Mouse (Mus musculus) ES-Bruce4 (cell line): ENCODE results near the gene Olfr1428.
"Not testable (repeated sequence)": the region's sequence is repeated elsewhere in the genome, so short reads cannot be mapped to it uniquely, and the experiment has no call there.

Experiments
- CTCF ChIP-seq: IDR thresholded peaks from one replicate; pipeline ENCODE4 v1.8.1; 2011; ENCODE audit warnings: low read depth, low read length
- EP300 ChIP-seq: IDR thresholded peaks from 2 replicates; pipeline ENCODE4 v1.6.1; 2011; ENCODE audit warnings: low read depth, low read length; ENCODE audit not compliant: insufficient read depth
- POLR2A ChIP-seq: IDR thresholded peaks from one replicate; pipeline ENCODE4 v1.8.1; 2011; ENCODE audit warnings: low read length; ENCODE audit not compliant: insufficient read depth

DNA sequence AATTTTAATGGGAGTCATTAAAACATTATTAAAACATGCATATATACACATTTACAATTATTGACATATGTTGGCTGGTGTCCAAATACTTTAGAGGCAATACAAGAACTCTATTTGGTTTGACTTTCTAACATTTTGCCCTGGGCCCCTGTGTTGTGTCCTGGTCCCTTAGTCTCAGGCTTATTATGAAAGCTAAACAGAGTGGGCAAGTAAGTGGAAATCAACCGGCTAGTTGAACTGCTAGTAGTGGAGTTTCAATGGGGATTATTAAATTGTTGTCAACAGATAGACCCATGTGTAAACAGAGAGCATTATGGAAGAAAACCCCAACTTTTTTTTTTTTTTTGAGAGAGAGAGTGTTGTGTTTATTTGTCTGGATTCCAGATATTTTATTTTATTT is 53.1 kb downstream of the Olfr1428 start, which contains the start of gene Olfr1424:
- not testable (repeated sequence) for TF ChIP-seq POLR2A, CTCF, EP300
